Mouse (Mus musculus) gastrocnemius, adult 18-20 months (tissue): ENCODE results near the gene Eml3. TPM values are rescaled to one million over a fixed set of nuclear protein-coding genes. Genes with fewer than 3 reads are reported as not detected.
"Not testable (repeated sequence)": the region's sequence is repeated elsewhere in the genome, so short reads cannot be mapped to it uniquely, and the experiment has no call there.

Source experiments
- DNase-seq: peaks from one replicate; pipeline ENCODE4 v3.0.0; 2021; ENCODE audit warnings: low spot score
- total RNA-seq, 2 experiments: library from RNA; stranded (reverse); gene quantifications; 2 replicates each; pipeline ENCODE4 v1.2.3; 2021

The Eml3 gene
- total RNA-seq, 2 experiments from 2014 or later, result 3.1 to 4.5 TPM

DNA sequence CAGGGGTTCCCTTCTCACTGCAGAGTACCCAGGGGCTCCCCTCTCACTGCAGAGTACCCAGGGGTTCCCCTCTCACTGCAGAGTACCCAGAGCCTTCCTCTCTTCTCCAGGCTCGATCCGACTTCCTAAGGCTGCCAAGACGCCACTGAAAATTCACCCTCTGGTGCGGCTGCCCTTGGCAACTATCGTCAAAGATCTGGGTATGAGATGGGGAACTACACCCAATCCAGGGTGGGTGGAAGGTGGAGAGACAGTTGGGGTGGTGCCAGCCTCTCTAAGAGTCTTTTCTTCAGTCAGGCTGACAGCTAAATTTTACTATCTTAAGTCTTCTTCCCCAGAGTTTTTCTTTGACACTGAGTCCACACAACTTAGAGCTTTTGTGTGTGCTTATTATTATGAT is 20.8 kb downstream of the Eml3 start:
- no peak for DNase-seq

DNA sequence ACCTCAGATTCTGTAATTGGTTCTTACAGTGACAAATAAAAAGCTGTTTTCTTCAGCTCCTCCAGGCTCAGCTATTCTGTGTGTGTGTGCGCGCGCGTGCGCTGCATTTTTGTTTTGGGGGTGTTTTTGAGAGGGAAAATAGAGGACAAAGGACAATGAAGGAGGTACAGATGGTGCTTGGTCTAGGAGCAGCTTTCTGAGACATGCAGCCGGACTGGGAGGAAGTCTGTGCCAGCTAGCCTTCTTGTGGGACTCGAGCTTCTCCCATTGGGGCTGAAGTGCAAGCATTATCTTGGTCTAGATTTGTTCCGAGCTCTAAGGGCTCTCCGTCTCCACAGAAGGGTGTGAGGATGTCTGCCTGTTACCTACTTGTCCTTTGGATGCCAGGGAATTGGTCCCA is 22.9 kb downstream of the Eml3 start:
- no peak for DNase-seq

GRCm38 (mm10) chr19:8953135-8954039 is 24.0 kb downstream of the Eml3 start, which contains the start of gene Tut1:
Gene Tut1, plus strand, starts transcription at chr19:8953847.
- DNase-seq, result peak; percentile 96

DNA sequence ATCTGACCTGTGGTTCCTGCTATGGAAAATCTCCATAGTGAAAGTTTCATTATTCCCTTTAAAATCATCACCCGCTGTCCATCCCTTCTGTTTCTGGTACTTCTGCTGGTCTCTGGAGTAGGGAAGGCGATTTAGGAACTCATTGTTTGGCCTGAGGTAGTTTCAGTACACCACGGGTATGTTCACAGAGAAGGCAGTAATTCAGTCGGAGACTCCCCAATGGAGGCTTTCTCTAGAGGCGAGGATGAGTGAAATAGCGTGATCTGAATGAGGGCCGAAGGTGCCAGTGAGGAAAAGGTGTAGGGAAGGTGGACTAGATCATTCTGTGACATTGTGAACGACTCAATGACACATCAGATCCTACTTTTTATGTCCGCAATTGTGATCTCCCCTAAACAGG is 24.8 kb downstream of the Eml3 start:
- DNase-seq, result no peak

- no peak for DNase-seq
Measured at GRCm38 (mm10) chr19:8962256-8962655, 32.9 kb downstream of the Eml3 start.

DNA sequence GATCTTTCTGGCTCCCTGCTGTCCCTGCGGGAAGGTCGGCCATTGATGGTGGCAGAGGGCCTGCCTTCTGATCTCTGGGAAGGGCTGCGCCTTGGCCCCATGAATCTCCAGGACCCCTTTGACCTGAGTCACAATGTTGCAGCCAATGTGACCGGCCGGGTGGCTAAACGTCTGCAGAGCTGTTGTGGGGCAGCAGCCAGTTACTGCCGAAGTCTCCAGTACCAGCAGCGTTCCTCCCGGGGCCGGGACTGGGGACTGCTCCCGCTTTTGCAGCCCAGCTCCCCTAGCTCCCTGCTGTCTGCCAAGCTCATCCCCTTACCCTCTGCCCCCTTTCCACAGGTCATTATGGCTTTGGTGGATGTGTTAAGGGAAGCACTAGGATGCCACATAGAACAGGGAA is 35.7 kb downstream of the Eml3 start:
- no peak for DNase-seq

GRCm38 (mm10) chr19:8965771-8966170 is 36.4 kb downstream of the Eml3 start:
- no peak for DNase-seq

DNA sequence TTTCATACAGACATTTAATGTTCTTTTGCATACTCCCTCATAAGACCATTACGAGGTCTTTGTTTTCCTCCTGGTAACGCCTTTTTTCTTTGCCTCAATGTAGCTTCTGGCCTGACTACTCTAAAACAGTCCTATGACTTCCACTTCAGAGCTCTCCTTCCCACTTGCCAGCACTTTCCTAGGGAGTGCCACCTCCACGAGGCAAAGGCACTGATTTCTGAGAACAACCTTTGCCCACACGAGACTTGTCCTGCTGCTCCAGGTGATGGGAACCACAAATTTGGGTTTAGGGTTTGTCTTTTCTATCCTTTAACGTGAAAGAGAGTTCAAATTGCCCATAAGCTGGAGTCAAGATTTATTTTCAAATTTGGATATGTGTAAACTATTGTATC is 36.8 kb downstream of the Eml3 start:
- DNase-seq, result no peak

DNA sequence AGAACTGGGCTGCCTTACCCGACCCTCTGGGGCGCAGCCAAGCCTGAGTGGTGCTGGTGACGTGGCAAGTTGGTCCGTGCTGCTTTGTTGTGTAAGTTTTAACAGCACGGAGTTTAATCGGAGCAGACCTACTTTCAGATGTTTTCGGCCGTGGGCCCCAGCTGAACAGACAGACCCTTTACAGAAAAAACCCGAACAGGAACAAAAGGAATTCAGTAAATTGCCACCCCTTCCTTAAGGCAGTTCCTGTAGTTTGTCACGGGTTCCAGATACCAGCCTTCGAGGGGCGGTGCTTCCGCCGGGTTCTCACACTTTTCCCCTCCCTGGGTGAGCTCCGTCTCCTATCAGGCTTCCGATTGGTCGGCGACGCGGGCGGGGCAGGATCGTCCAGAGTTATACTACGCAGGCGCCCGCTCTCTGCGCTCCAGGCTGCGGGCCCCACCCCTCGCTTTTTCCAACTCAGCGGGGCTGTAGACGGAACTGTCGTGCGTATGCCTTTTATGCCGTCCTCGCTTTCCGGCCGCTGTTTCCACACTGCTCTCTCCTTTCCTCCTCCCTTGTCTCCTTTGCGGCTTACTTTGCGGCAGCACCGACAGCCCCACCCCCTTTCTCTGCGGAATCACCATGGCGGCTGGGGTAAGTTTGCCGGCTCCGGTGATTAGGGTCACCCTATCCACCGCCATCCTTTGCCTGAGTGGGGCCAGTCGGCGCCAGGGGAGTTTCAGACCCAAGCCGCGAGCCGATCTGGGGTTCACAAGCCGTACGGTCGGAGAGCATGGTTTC is 37.4 kb downstream of the Eml3 start, which contains the start of gene Eef1g:
TSS of gene Eef1g (plus strand) at position 452 of the 783 bp plus-strand sequence.
- peak; percentile 98 for DNase-seq

DNA sequence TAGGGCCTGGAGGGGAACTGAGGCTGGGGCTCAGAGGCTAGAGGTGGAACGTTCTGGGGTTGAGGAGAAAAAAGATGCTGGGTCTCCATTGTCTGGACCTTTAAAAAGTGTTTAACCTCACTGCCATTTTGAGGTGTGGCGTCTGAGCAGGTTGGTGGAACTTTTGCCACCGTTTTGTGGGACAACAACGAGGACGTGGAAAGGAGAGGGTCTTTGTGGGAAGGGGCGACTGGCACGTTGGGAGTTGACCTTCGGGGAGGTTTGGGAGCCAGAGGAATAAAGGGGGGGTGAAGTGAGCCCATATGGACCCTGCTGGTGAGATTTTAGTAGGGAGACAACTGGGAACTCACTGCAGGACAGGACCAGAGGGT is 38.0 kb downstream of the Eml3 start:
- DNase-seq, result no peak

DNA sequence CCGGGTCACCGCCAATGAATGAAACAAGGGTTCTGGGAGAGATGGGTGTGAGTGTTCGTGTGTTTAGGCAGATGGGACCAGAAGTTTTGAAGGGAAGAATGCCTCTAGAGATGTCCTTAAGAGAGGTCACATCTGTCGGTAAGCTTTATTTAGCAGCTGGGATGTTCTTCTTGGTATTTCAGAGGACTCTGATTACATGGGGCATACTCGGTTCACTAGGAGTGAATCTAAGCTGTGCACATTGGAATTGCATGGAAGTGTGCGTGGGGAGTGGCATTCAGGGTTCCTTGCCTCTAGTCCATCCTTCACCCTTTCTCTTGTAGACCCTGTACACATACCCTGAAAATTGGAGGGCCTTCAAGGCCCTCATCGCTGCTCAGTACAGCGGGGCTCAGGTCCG is 38.5 kb downstream of the Eml3 start:
- DNase-seq, result no peak

GRCm38 (mm10) chr19:8972491-8972890 is 43.1 kb downstream of the Eml3 start:
- DNase-seq, result not testable (repeated sequence)

DNA sequence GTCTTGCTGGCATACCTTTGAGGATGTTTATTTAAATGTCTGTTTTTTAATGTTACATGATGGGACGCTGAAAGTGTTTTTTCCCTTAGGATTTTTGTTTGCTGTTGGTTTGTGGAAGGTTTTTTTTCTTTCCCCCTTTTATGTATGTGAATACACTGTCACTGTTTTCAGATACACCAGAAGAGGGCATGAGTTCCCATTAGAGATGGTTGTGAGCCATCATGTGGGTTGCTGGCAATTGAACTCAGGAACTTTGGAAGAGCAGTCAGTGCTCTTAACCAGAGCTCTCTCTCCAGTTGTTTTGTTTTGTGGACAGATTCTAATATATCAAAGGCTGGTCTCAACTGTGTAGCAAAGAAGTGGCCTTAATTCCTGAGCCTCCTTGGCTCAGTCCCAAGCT is 45.3 kb downstream of the Eml3 start:
- no peak for DNase-seq

DNA sequence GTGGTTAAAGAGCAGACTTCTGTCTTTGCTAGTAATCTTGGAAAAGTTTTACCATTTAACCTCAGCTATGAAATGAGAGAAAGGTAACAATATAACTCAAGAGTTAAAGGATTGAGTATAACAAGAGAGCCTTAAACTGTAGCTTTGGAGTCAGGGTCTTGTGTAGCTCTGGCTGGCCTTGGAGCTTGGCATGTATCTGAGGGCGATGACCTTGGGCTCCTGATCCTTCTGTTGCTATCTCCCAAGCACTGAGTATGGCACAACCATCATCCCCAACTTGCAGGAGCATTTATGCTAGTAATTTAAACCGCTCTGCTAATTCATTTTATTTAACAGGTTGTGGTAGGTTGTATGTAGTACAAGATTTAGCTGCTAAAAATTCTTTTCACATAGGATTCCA is 46.1 kb downstream of the Eml3 start:
- no peak for DNase-seq

DNA sequence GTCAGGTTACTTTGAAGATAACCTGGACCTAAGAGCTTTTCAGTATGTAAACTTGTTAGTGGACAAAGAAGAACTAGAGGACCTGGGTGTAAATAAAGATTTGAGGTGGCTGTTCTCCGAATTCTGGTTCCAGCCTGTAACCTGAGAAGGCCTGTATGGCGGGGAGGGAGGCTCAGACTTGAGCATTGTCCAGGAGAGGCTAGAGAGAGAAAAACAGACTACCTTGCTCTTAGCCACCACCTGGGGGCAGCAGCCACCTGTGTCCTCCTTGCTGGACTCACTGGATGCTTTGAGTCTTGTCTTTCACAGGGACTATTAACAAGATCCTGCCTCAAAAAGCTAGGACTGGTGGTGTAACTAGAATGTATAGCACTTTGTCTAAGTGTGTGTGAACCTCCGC is 47.2 kb downstream of the Eml3 start:
- peak; percentile 75 for DNase-seq

DNA sequence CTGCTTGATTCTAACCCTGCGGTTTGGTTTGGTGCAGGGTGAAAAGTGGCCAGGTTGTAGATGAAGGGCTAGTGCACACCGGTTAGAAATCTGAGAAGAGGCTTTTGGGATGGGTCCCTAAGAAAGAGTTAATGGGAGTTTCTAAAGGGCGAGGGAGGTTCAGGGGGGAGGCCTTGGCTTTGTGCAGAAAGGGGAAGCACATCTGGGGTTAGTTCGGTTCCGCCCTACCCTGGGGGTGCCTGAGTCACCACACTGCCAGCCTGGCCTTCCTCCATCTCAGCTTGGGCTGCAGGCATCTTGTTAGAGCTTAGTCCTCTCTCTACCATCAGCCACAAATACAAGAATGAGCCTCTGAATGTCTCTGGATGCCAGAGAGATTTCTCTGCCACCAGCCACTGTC is 51.4 kb downstream of the Eml3 start:
- DNase-seq, result no peak

GRCm38 (mm10) chr19:8981450-8982168 is 52.3 kb downstream of the Eml3 start:
- DNase-seq, result peak; percentile 81

- no peak for DNase-seq
Measured at GRCm38 (mm10) chr19:8982303-8983149, 53.2 kb downstream of the Eml3 start.

DNA sequence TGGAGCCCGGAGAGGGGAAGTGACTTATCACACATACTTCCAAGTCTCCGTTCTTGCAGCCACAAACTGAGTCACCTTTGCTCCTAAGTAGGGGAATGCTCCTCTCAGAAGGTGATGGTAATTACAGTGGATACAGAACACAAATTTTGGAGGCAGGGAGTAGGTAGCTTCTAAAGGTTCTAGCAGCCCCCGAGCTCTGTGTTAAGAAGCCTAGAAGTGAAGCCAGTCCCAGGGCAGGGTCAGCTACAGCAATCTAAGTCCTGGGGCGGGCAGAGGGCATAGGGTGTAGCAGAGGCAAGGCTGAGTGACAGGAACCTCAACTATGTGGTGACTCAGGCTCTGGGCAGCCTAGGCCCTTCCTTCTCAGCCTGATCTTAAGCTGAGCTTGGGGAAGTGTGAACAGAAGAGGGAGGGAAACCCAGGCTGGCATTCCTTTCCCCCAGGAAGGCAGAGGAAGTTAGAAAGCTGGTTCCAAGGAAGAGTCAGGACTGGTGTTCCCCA is 53.8 kb downstream of the Eml3 start:
- peak; percentile 60 for DNase-seq

- peak; percentile 77 for DNase-seq
Measured at GRCm38 (mm10) chr19:8984255-8984868, 55.0 kb downstream of the Eml3 start.
